Comparison of ENCODE assay signal across 23 mouse cellular contexts in genomic region chr12:85810959-85811358, GRCm38 (mm10).
"Had no signal": no experiment of that assay in that cellular context is flagged by ENCODE, and none has a peak within 500 bp of the region (broad histone marks: within the 10 kb centered on the region; RNA-seq: fewer than 3 reads in every experiment).

No protein-coding gene starts in this region.

- H3K4me3 ChIP-seq: intestine, embryonic 15.5 days; kidney, embryonic 15.5 days; limb, embryonic 12.5 days; limb, embryonic 15.5 days; liver, embryonic 13.5 days; midbrain, embryonic 13.5 days; neural tube, embryonic 12.5 days; neural tube, embryonic 15.5 days had no signal

- DNase-seq: kidney, adult 11 months; kidney, adult 8-10 months; kidney, postnatal 10 days; kidney, postnatal 4 days; layer of hippocampus, adult 9-11 months; liver, embryonic 13.5 days; lung, adult 2 months; lung, postnatal 14 days; lung, postnatal 4 days; right cerebral cortex, adult 18-20 months; right cerebral cortex, postnatal 14 days; right cerebral cortex, postnatal 4 days; thymus, adult 18-20 months; thymus, postnatal 36 days had no signal

- ATAC-seq: intestine, embryonic 15.5 days; midbrain, embryonic 13.5 days; midbrain, embryonic 16.5 days had no signal

- H3K27ac ChIP-seq: intestine, embryonic 15.5 days; kidney, embryonic 15.5 days; limb, embryonic 12.5 days; limb, embryonic 15.5 days; liver, embryonic 13.5 days; midbrain, embryonic 13.5 days; neural tube, embryonic 12.5 days; neural tube, embryonic 15.5 days; stomach, postnatal 0 days had no signal
